Mouse (Mus musculus): ENCODE data around the gene Ppp3r1. TPM values are rescaled to one million over a fixed set of nuclear protein-coding genes. Genes with fewer than 3 reads are reported as not detected.

Ppp3r1 gene
- polyA plus RNA-seq (2012; rRNA removed) = 17.3 and 22.2 TPM in 2 replicates

- DNase-seq (ENCODE audit: low read depth, low spot score) = peak; percentile 89
- under 1% methylated on average over 81 of the region's 89 CpGs for WGBS
Measured at GRCm38 (mm10) chr11:17158858-17159737, at the start of gene Ppp3r1. Gene Ppp3r1 (plus strand): TSS chr11:17159263.

- WGBS = 55% methylated on average over 1 of the region's 1 CpGs
- DNase-seq (ENCODE audit: low read depth, low spot score) = no peak
Measured at GRCm38 (mm10) chr11:17112419-17113090, 46.5 kb upstream of the Ppp3r1 start.

GRCm38 (mm10) chr11:17126418-17126817 is 32.6 kb upstream of the Ppp3r1 start:
- WGBS = 30% methylated on average over 2 of the region's 2 CpGs
- DNase-seq (ENCODE audit: low read depth, low spot score) = no peak

GRCm38 (mm10) chr11:17135638-17136037 is 23.4 kb upstream of the Ppp3r1 start:
- WGBS = 55% methylated on average over 6 of the region's 6 CpGs
- DNase-seq (ENCODE audit: low read depth, low spot score) = no peak

GRCm38 (mm10) chr11:17138306-17139033 is 20.6 kb upstream of the Ppp3r1 start:
- WGBS = 35% methylated on average over 6 of the region's 6 CpGs
- DNase-seq (ENCODE audit: low read depth, low spot score) = no peak

- no peak for DNase-seq (ENCODE audit: low read depth, low spot score)
- under 1% methylated on average over 44 of the region's 46 CpGs for WGBS
Measured at GRCm38 (mm10) chr11:17159738-17160241, 727 bp downstream of the Ppp3r1 start.

GRCm38 (mm10) chr11:17160242-17160641 is 1.2 kb downstream of the Ppp3r1 start:
- 0% methylated on average over 12 of the region's 12 CpGs for WGBS
- peak; percentile 37 for DNase-seq (ENCODE audit: low read depth, low spot score)

GRCm38 (mm10) chr11:17163956-17164355 is 4.9 kb downstream of the Ppp3r1 start:
- 33% methylated on average over 1 of the region's 1 CpGs for WGBS
- no peak for DNase-seq (ENCODE audit: low read depth, low spot score)

- 83% methylated on average over 7 of the region's 7 CpGs for WGBS
- no peak for DNase-seq (ENCODE audit: low read depth, low spot score)
Measured at GRCm38 (mm10) chr11:17166627-17167026, 7.6 kb downstream of the Ppp3r1 start.

GRCm38 (mm10) chr11:17169262-17169661 is 10.2 kb downstream of the Ppp3r1 start:
- no peak for DNase-seq (ENCODE audit: low read depth, low spot score)
- WGBS = 38% methylated on average over 2 of the region's 2 CpGs

- WGBS = 91% methylated on average over 1 of the region's 1 CpGs
- DNase-seq (ENCODE audit: low read depth, low spot score) = no peak
Measured at GRCm38 (mm10) chr11:17170938-17171729, 12.1 kb downstream of the Ppp3r1 start.

GRCm38 (mm10) chr11:17172300-17172699 is 13.2 kb downstream of the Ppp3r1 start:
- no peak for DNase-seq (ENCODE audit: low read depth, low spot score)
- WGBS = 90% methylated on average over 4 of the region's 4 CpGs

GRCm38 (mm10) chr11:17176638-17177037 is 17.6 kb downstream of the Ppp3r1 start:
- DNase-seq (ENCODE audit: low read depth, low spot score) = no peak
- 94% methylated on average over 1 of the region's 1 CpGs for WGBS

- 74% methylated on average over 3 of the region's 3 CpGs for WGBS
- DNase-seq (ENCODE audit: low read depth, low spot score) = no peak
Measured at GRCm38 (mm10) chr11:17180753-17181152, 21.7 kb downstream of the Ppp3r1 start.

- 76% methylated on average over 3 of the region's 3 CpGs for WGBS
Measured at GRCm38 (mm10) chr11:17181807-17182206, 22.7 kb downstream of the Ppp3r1 start, which contains the start of gene Wdr92. Gene Wdr92 (plus strand): TSS chr11:17182107.

GRCm38 (mm10) chr11:17183165-17183564 is 24.1 kb downstream of the Ppp3r1 start:
- WGBS = 89% methylated on average over 2 of the region's 2 CpGs
- DNase-seq (ENCODE audit: low read depth, low spot score) = no peak

More at GRCm38 (mm10) chr11:17181807-17182206, 22.7 kb downstream of the Ppp3r1 start, which contains the start of gene Wdr92:
- no peak for DNase-seq (ENCODE audit: low read depth, low spot score)

GRCm38 (mm10) chr11:17187649-17188048 is 28.6 kb downstream of the Ppp3r1 start:
- no peak for DNase-seq (ENCODE audit: low read depth, low spot score)
- WGBS = 80% methylated on average over 3 of the region's 3 CpGs

- 79% methylated on average over 3 of the region's 3 CpGs for WGBS
- DNase-seq (ENCODE audit: low read depth, low spot score) = no peak
Measured at GRCm38 (mm10) chr11:17188786-17189185, 29.7 kb downstream of the Ppp3r1 start.

Data from large intestine, adult 2 months (tissue).